Mouse (Mus musculus) hindbrain, embryonic 14.5 days (tissue): Measurements from ENCODE around the gene Insrr. TPM values are rescaled to one million over a fixed set of nuclear protein-coding genes. Genes with fewer than 3 reads are reported as not detected.

Source experiments
- ATAC-seq: fragments of 200-750 bp; cut with Nextera tagmentation; 2 replicates; pipeline ENCODE4 v1.8.0; 2017; ENCODE audit warnings: moderate number of reproducible peaks, mild to moderate bottlenecking, moderate TSS enrichment, moderate library complexity; ENCODE audit not compliant: low FRiP score
- DNase-seq: peaks from one replicate; pipeline ENCODE4 v3.0.0-alpha.2; 2015; ENCODE audit warnings: low spot score
- H3K27ac ChIP-seq: fragments of 300-500 bp; sonication (generic); 2 replicates; pipeline ENCODE4 v1.5.1; 2014; ENCODE audit warnings: mild to moderate bottlenecking, moderate library complexity
- H3K27me3 ChIP-seq: fragments of 300-500 bp; sonication (generic); 2 replicates; pipeline ENCODE4 v1.6.1; 2014; ENCODE audit warnings: mild to moderate bottlenecking, low read length, mixed read lengths; ENCODE audit not compliant: control insufficient read depth, insufficient read depth
- H3K36me3 ChIP-seq: fragments of 300-500 bp; sonication (generic); replicated peaks from 2 replicates; pipeline ENCODE4 v1.6.1; 2014; ENCODE audit not compliant: control insufficient read depth, insufficient read depth
- H3K4me1 ChIP-seq: fragments of 300-500 bp; sonication (generic); replicated peaks from 2 replicates; pipeline ENCODE4 v1.6.1; 2014; ENCODE audit warnings: antibody characterized with exemption, low read length, mixed read lengths; ENCODE audit not compliant: control insufficient read depth, insufficient read depth
- H3K4me2 ChIP-seq: fragments of 300-500 bp; sonication (generic); replicated peaks from 2 replicates; pipeline ENCODE4 v1.6.1; 2014; ENCODE audit warnings: mild to moderate bottlenecking, moderate library complexity
- H3K4me3 ChIP-seq: fragments of 300-500 bp; sonication (generic); replicated peaks from 2 replicates; pipeline ENCODE4 v1.5.1; 2014; ENCODE audit warnings: mild to moderate bottlenecking, low read length
- H3K9ac ChIP-seq: fragments of 300-500 bp; sonication (generic); 2 replicates; pipeline ENCODE4 v1.6.1; 2014
- H3K9me3 ChIP-seq: fragments of 300-500 bp; sonication (generic); 2 replicates; pipeline ENCODE4 v1.6.1; 2016; ENCODE audit warnings: low read length; ENCODE audit not compliant: control insufficient read depth
- WGBS: fragments of 180-500 bp; shearing (Covaris S2); extraction: QIAGEN DNeasy Blood & Tissue Kit; methylation state at CpG from one replicate; pipeline ENCODE4 v1.1.7; 2014; 5-methylcytosine and 5-hydroxymethylcytosine counted together
- polyA plus RNA-seq: library from polyadenylated mRNA; unstranded; fragments of >200 nt; fragmentation: Nextera tagmentation; extraction: Ambion mirVana; gene quantifications from 2 replicates; pipeline ENCODE4 v1.2.1, GENCODE M21; 2014

Gene Insrr
- polyA plus RNA-seq, result 0.52 and 1.3 TPM in 2 replicates

DNA sequence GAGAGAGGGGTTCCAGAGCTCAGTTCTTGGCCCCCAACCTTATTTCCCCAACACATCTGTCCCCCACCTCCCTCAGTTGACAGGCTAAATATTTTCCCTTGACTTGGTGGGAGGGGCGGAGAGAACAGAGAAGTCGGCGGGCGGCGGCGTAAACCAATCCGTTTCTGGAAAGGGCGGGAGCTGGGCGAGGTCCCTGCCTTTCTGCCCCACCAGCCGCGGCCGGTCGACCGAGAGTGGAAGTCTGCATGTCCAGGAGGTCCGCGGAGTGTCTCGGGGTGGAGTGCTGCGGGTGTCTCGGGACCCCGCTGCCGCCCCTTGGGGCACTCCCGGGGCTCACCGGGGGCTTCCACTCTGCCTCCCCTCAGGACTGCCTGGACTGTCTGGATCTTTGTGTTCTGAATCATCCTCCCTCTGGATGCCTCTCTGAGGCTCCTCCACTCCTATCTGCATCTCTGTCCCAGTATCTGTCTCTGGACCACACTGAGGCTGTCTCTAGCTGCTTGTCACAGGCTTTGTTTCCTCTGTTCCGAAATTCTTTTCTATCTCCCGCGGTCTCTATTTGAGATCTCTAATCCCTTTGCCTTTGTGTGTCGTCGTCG, at the start of gene Insrr:
Gene Insrr (plus strand): TSS at position 216 of the 599 bp plus-strand sequence.
- peaks cover 25% of the 10 kb centered on the region; the same call in 1 of the 2 replicates for H3K4me1 ChIP-seq
- peak within 1 kb of the TSS; percentile 49 for H3K9ac ChIP-seq
- no peaks in the 10 kb centered on the region for H3K36me3 ChIP-seq
- H3K9me3 ChIP-seq, result no peaks in the 10 kb centered on the region
- peak within 1 kb of the TSS; percentile 52 for H3K4me2 ChIP-seq
- peaks cover 87% of the 10 kb centered on the region for H3K27me3 ChIP-seq
- H3K4me3 ChIP-seq, result peak within 1 kb of the TSS; percentile 27
- no peak for DNase-seq
- 2% methylated on average over 29 of the region's 29 CpGs for WGBS
- ATAC-seq, result no peak
- H3K27ac ChIP-seq, result no peak within 1 kb of the TSS

DNA sequence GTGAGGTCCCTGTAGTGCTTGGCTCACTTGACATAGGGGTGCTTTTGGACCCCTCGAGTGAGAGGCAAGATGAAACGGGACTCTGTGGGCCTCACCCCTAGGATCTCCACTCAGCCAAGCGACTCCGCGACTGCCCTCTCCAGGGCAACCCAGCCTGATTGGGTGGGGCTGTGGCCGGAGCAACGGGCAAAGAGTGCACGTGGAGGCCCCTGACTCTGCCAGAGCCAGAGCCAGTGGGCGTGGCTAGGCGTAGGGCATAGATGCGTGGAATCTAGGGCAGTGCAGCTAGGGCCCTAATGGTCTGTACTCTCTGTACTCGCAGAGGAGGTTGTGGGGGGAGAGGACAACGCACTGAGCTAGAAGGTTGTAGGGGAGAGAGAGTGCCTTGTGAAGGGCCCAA, 48.3 kb upstream of the Insrr start, which contains the start of gene Lrrc71:
Gene Lrrc71 (minus strand): TSS at position 195 of the 400 bp plus-strand sequence.
- Histone ChIP-seq H3K36me3 (no peaks in the 10 kb centered on the region), H3K9me3 (no peaks in the 10 kb centered on the region), H3K4me1 (peaks cover 6% of the 10 kb centered on the region; the same call in 1 of the 2 replicates), H3K4me2 (no peak within 1 kb of the TSS), H3K27me3 (no peaks in the 10 kb centered on the region), H3K9ac (no peak within 1 kb of the TSS), H3K4me3 (no peak within 1 kb of the TSS), H3K27ac (no peak within 1 kb of the TSS)
- DNase-seq (no peak), ATAC-seq (no peak; the same call in 1 of the 2 replicates)
- WGBS, result 46% methylated on average over 13 of the region's 13 CpGs

DNA sequence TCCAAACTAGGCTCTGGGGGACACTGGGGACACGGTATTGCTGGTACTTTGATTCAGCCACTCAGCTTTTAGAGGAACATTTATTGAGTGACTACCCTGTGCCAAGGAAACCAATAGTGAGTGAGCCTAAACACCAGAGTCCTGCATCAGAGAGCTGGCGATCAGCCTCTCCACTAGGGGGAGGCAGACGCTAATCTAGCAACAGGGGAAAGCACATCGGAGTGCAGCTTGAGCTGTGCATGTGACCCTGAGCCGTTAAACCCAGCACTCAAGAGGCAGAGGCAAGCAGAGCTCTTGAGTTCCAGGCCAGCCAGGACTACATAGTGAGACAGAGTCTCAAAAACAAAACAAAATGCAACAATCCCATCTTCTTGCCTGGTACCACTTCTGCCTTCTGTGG, 47.7 kb upstream of the Insrr start:
- DNase-seq (peak; percentile 38), ATAC-seq (no peak)
- 13% methylated on average over 5 of the region's 5 CpGs for WGBS

DNA sequence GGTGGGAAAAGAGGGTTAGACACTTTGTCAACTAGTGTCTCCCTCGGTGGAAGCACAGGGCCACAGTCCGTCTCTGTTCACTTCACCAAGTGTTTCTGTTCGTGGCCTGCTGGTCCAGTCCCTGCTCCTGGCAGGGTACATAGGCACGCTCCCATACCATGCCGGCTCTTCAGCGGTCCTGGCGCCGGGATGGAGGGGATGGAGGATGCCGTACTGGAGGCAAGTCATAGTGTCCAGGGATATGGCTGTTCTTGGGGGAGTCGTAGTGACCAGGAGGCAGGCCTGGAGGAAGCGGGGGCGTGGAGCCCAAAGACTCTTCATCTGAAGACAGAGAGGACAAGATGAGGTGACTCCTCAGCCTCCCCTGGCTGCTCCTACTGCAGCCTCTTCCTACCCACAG, 46.8 kb upstream of the Insrr start:
- ATAC-seq (no peak), DNase-seq (no peak)
- Histone ChIP-seq H3K27ac (no peak overlapping the region), H3K4me1 (peaks cover 5% of the 10 kb centered on the region; the same call in 1 of the 2 replicates), H3K4me3 (no peak overlapping the region), H3K9ac (no peak overlapping the region), H3K36me3 (no peaks in the 10 kb centered on the region), H3K4me2 (no peak overlapping the region), H3K27me3 (no peaks in the 10 kb centered on the region), H3K9me3 (no peaks in the 10 kb centered on the region)
- 90% methylated on average over 12 of the region's 12 CpGs for WGBS

More for the DNA sequence above, 47.7 kb upstream of the Insrr start:
- no peak overlapping the region for H3K9ac ChIP-seq
- no peak overlapping the region for H3K27ac ChIP-seq
- H3K27me3 ChIP-seq, result no peaks in the 10 kb centered on the region
- no peaks in the 10 kb centered on the region for H3K9me3 ChIP-seq
- H3K4me1 ChIP-seq, result peaks cover 6% of the 10 kb centered on the region; the same call in 1 of the 2 replicates
- H3K4me2 ChIP-seq, result no peak overlapping the region
- no peak overlapping the region for H3K4me3 ChIP-seq
- no peaks in the 10 kb centered on the region for H3K36me3 ChIP-seq

DNA sequence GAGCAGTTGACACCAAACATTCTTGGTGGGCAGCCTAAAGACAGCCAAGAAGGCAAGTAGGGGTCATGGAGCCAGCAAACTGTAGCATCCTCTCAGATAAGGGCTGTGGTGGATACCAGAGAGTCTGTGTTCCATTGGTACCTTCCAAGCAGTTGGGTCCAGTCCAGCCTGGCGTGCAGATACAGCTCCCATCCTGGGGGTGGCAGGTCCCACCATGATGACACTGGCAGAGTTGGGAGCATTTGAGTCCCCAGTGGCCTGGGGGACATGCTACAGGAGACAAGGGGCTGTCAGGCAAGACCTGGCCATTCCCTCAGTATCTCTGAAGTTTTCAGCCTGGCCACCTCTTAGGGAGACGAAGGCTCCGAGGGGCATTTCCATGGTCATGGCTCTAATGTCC, 44.2 kb upstream of the Insrr start:
- no peak overlapping the region for H3K27ac ChIP-seq
- H3K9me3 ChIP-seq, result no peaks in the 10 kb centered on the region
- no peaks in the 10 kb centered on the region for H3K36me3 ChIP-seq
- H3K4me2 ChIP-seq, result no peak overlapping the region
- H3K27me3 ChIP-seq, result no peaks in the 10 kb centered on the region
- H3K9ac ChIP-seq, result no peak overlapping the region
- H3K4me3 ChIP-seq, result no peak overlapping the region
- ATAC-seq (no peak), DNase-seq (no peak)
- 0 out of 2 replicates have a peak, but pooled peaks cover 6% of the 10 kb centered on the region for H3K4me1 ChIP-seq
- WGBS, result 83% methylated on average over 3 of the region's 3 CpGs

DNA sequence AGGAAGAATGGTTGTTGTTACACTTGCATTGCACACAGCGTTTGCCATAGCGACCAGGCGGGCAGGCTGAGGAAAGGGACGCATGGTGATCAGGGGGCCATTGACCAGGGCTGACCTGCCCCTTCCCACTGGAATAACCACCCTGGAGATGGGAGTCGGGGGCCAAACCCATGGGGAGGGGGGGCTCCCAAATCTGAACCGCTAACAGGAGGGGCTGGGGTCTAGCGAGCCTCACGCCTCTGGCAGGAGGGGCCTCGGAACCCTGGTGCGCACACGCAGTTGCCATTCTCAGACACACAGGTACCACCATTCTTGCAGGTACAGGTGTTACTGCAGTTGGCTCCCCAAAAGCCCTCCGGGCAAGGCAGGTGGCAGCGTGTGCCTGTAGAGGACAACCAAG, 42.9 kb upstream of the Insrr start:
- 83% methylated on average over 13 of the region's 13 CpGs for WGBS
- Histone ChIP-seq H3K4me3 (no peak overlapping the region), H3K9ac (no peak overlapping the region), H3K27ac (no peak overlapping the region), H3K36me3 (no peaks in the 10 kb centered on the region), H3K27me3 (no peaks in the 10 kb centered on the region), H3K4me1 (0 out of 2 replicates have a peak, but pooled peaks cover 6% of the 10 kb centered on the region), H3K9me3 (no peaks in the 10 kb centered on the region), H3K4me2 (no peak overlapping the region)
- DNase-seq (no peak), ATAC-seq (no peak)

DNA sequence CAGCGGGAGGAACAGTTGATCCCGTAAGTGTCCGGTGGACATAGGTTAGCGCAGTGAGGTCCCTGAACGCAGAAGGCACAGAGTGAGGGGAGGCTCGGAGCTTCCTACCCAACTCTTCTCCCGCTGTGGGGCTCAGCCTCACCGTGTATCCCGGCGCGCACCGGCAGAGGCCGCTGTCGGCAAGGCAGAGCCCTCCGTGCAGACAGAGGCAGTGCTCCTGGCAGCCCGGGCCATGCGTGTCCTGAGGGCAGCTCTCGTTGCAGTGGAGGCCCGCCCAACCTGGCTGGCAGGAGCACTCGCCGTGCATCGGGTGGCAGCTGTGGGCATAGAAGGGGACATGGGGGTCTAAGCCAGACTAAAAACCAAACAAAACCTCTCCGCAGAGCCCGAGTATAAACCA, 40.8 kb upstream of the Insrr start:
- H3K27me3 ChIP-seq, result no peaks in the 10 kb centered on the region
- H3K27ac ChIP-seq, result no peak overlapping the region
- 5% methylated on average over 24 of the region's 24 CpGs for WGBS
- ATAC-seq (peak; percentile 85), DNase-seq (peak; percentile 85)
- H3K9ac ChIP-seq, result peak overlapping the region; percentile 53
- H3K4me3 ChIP-seq, result peak overlapping the region; percentile 21; the same call in 1 of the 2 replicates
- H3K36me3 ChIP-seq, result no peaks in the 10 kb centered on the region
- H3K9me3 ChIP-seq, result no peaks in the 10 kb centered on the region
- H3K4me2 ChIP-seq, result peak overlapping the region; percentile 56
- 0 out of 2 replicates have a peak, but pooled peaks cover 6% of the 10 kb centered on the region for H3K4me1 ChIP-seq

DNA sequence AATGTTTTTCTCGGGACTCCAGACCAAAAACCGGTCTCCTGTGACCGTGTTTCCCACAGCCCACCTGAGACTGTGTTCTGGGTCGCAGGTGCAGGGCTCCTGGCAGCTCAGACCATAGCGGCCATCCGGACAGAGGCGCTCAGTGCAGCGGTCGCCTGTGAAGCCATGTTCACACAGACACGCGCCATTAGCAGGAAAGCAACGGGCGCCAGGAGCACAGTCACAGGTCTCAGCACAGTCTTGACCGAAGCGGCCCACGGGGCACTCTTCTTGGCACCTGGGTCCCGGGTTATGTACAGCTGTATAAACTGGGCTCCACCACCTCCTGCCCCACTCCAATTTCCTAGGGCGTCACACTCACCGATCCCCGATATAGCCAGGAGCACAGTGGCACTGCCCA, 40.3 kb upstream of the Insrr start:
- H3K9me3 ChIP-seq, result no peaks in the 10 kb centered on the region
- H3K27ac ChIP-seq, result no peak overlapping the region
- H3K4me2 ChIP-seq, result peak overlapping the region; percentile 56
- peak overlapping the region; percentile 21; the same call in 1 of the 2 replicates for H3K4me3 ChIP-seq
- H3K4me1 ChIP-seq, result 0 out of 2 replicates have a peak, but pooled peaks cover 6% of the 10 kb centered on the region
- ATAC-seq (no peak), DNase-seq (no peak)
- peak overlapping the region; percentile 53 for H3K9ac ChIP-seq
- no peaks in the 10 kb centered on the region for H3K27me3 ChIP-seq
- no peaks in the 10 kb centered on the region for H3K36me3 ChIP-seq
- WGBS, result 45% methylated on average over 20 of the region's 20 CpGs

DNA sequence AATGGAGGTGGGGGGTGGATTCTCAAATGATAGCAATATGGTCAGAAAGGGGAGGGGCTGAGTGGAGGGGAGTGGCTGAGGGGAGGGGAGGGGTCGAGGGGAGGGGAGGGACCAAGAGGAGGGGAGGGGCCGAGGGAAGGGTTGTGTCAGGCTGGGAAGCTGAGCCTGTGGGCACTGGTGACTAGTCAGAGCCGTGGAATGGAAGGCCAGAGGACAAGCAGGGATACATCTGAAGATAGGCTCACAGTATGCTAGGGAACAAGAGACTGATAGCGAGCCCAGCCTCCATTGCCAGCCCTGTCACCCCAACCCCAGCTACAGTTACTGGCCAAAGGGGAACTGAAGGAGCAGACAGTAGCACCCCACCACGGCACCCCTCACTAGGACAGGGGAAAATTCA, 38.1 kb upstream of the Insrr start:
- 0 out of 2 replicates have a peak, but pooled peaks cover 6% of the 10 kb centered on the region for H3K4me1 ChIP-seq
- H3K9ac ChIP-seq, result no peak overlapping the region
- 50% methylated on average over 3 of the region's 5 CpGs for WGBS
- ATAC-seq (0 out of 2 replicates have a peak, but pooled peaks have one; percentile 12), DNase-seq (no peak)
- H3K27me3 ChIP-seq, result no peaks in the 10 kb centered on the region
- H3K36me3 ChIP-seq, result no peaks in the 10 kb centered on the region
- no peak overlapping the region for H3K4me2 ChIP-seq
- no peak overlapping the region for H3K4me3 ChIP-seq
- H3K9me3 ChIP-seq, result no peaks in the 10 kb centered on the region
- H3K27ac ChIP-seq, result no peak overlapping the region
